Mouse (Mus musculus) frontal cortex, adult 2 months (tissue): ENCODE measurements around the gene Pdzrn4. TPM values are rescaled to one million over a fixed set of nuclear protein-coding genes. Genes with fewer than 3 reads are reported as not detected.
A peak's percentile ranks its signal among the peaks of the same experiment; 100 is the strongest.

Source experiments
- DNase-seq, 2 experiments: peaks; one replicate each; pipeline ENCODE4 v3.0.0; 2022; ENCODE audit warnings: low spot score in 1 of 2; ENCODE audit errors: extremely low spot score in 1 of 2
- polyA plus RNA-seq: library from polyadenylated mRNA; depleted of rRNA; stranded (reverse); fragments of >200 nt; gene quantifications from 2 replicates; pipeline ENCODE4 v1.2.3, GENCODE M21; 2012

Pdzrn4 gene
- polyA plus RNA-seq, 1 experiment = 6.7 TPM

GRCm38 (mm10) chr15:92580742-92581383 lies 184.2 kb downstream of the Pdzrn4 start:
- DNase-seq = peak; percentile 35 to 40

DNA sequence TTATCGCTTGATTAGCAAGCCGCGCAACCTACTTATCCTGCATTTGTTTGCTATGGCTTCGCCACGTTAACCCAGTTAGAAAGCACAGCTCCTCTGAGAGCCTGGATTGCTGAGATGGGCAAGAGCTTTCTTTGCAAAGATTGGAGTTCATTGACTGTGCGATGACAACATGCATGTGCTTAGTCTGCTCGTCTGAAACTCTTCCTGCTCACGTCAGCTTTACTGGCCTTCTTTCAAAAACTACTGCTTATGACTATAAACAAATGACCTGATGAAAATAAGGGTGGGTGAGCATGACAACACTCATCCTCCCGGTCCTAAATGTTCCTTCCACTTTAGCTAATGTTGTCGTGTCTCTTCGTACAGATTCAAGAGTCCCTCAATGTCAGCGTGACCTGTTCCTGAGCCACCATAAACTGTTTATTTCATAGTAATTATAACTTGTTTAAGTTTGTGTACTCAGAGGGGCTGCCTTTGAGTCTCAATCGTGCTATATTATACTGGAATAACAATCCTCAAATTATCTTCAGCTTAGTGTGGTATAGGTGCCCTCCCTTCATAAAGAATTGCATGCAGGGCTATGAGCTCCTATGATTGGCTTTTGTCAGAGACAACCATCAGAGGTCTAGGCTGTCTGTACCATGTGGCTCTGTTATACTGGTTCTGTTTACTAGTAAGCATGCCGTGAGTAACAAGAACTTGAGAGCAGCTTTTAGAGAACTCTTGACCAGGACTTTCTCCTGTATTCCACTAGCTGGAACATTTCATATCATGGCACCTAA lies 187.9 kb downstream of the Pdzrn4 start:
- no peak for DNase-seq

DNA sequence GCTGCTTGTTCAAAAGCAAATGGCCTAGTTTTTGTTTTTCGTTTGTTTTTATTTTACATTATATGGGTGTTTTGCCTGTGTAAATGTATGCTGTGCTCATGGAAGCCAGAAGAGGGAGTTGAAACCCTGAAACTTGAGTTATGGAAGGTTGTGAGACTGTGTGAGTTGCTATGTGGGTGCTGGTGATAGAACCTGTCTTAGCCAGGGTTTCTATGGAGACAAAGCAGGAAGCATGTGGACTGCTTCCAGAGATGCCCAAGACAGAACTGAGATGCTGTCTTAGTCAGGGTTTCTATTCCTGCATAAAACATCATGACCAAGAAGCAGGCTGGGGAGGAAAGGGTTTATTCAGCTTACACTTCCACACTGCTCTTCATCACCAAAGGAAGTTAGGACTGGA lies 190.8 kb downstream of the Pdzrn4 start:
- peak in 1 of 2 experiments; percentile 43 for DNase-seq

DNA sequence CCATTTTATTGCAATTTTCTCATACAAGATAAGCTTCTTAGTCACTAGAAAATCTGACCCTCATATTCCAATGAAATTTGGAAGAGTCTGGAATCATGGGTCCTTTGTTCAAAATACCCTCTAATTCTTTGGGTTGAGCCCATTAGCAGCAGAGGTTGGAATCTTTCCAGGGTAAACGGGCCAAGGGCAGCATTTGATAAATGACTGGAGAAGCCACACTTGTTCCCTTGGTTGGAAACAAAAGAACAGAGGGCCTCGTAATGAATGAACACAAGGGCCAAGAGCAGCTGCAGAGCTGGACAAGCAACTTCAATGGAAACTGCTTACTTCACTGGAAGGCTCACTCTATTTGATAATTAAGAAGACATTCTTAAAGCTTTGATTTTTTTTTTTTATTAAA lies 198.0 kb downstream of the Pdzrn4 start:
- no peak for DNase-seq

- no peak for DNase-seq
Measured at GRCm38 (mm10) chr15:92597011-92597780, 200.5 kb downstream of the Pdzrn4 start.

- peak in 1 of 2 experiments; percentile 54 for DNase-seq
Measured at GRCm38 (mm10) chr15:92598380-92599295, 202.0 kb downstream of the Pdzrn4 start.

DNA sequence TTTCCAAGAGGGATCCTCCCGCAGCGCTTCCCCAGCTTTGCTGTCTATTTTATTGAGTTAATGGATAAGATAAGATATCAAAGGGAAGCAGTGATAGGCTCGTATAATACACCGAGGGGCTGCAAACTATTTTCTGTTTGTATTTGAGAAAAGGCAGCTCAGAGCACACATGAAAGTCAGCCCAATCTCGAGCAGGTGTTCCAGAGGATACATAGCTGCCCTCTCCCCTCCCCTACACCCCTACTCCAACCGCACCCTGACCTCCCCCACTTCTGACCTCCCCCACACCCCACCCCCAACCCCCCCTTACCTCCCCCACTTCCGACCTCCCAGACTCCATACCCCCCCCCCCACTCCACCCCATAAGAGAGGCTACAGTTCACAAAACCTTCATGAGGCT lies 202.7 kb downstream of the Pdzrn4 start:
- no peak for DNase-seq

DNA sequence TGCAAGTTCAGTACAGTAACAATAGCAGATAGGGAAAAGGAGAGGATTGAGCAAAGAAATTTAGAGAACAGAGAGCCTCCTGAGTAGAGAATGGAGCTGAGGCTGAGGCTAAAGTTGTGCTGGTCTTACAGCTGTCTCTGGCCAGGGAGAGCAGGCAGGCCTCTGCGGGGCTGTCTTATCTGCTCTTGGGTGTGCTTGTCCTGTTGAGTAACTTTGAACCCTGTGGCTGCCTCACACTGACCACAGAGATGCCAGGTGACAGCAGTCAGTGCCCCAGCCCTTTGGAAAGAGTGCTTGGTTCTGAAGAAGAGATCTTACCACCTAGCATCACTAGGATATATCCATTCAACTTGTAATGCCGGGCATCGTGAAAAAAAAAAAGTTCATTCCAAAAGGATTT lies 214.2 kb downstream of the Pdzrn4 start:
- no peak for DNase-seq

DNA sequence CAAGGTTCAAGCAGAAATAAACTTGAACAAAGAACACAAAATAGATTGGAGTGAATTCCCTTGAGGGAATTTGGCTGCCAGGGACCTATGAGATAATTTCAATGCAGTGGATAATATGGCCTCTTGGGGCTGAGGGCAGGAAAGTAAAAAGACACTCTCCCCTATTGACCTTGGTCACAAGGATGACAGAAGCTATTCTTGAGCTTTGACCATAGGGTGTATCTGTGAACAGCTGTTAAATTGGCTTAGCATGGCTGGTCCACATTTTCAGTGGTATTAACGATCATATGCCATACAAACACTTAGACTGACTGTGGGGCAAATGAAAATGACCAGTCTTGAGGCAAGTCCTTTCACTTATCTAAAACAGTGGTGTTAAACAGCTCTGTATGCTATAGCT lies 215.7 kb downstream of the Pdzrn4 start:
- no peak for DNase-seq

- no peak for DNase-seq
Measured at GRCm38 (mm10) chr15:92613228-92613627, 216.5 kb downstream of the Pdzrn4 start.

DNA sequence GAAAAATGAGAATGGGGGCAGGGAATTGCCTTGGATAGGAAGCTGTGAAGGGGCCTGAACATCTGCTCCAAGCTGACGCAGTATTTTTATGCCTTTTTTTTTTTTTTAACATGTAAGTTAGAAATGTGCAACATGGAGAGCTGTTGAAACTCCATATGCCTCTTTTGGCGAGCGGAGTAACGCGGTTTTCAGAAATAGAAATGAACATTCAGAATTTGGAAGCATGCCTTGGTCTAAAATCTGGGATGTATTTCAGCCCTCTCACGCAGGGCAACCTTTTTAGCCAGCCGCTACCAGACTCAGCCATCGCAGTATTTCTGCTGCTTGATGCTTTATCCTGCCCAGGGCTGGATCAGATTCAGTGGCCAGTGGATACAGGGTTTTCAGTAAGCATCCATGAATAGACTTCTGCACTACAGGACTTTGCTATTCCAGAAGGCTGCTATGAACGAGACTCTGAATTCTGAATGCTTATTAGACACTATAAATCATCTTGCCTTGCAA lies 225.1 kb downstream of the Pdzrn4 start:
- peak; percentile 40 to 82 for DNase-seq

- no peak for DNase-seq
Measured at GRCm38 (mm10) chr15:92622323-92622722, 225.6 kb downstream of the Pdzrn4 start.

GRCm38 (mm10) chr15:92629172-92629571 lies 232.5 kb downstream of the Pdzrn4 start:
- DNase-seq = no peak

DNA sequence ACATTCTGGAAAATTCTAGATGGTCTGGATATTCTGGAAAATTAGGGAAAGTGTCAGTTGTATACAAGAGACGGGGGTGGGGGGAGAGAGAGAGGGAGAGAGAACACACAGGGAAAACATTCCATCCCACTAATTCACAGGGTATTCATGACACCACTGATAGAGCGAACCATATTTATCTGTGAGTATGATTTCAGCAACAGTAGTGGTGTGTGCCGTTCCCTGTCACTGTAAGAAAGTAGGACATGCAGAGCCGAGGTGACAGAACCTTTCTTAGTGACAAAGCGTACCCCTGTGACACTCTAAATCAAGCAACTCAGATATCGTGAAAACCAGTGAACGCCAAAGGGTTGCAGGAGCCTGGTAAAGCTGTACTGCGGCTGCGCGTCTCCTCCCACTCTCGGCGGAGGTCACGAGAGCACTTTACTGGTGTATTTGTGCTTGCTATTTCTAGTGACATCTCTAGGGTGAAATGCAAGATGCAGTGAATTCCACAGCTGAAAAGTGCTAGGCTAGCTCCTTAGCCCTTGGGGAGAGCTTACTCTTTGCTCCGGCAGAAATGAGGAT lies 237.4 kb downstream of the Pdzrn4 start:
- DNase-seq = peak in 1 of 2 experiments; percentile 43

- DNase-seq = peak; percentile 12 to 28
Measured at GRCm38 (mm10) chr15:92640212-92641082, 243.8 kb downstream of the Pdzrn4 start.

- no peak for DNase-seq
Measured at GRCm38 (mm10) chr15:92671279-92672051, 274.8 kb downstream of the Pdzrn4 start.

DNA sequence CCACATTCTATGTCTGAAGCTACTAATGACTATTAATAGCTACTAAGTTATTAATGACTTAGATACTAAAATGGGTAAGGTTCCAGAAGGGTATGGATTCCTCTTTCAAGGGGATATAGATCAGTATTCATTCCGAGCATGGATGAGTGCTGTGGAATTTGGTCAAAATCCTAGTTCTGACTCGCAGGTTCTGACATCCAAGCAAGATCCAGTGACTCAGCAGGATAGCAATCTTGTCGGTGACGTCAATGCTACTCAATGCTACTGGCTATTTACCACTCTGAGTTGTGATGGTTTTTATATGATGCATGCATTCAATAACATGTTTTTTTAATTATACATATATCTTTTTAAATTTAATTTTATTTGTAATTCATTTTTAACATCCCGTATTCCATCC lies 279.4 kb downstream of the Pdzrn4 start:
- no peak for DNase-seq

- no peak for DNase-seq
Measured at GRCm38 (mm10) chr15:92678377-92678776, 281.7 kb downstream of the Pdzrn4 start.
